Mouse (Mus musculus) urinary bladder, adult 18-20 months (tissue): ENCODE data around the gene Zdhhc6.

Experiments used
- DNase-seq, 2 experiments: peaks; one replicate each; pipeline ENCODE4 v3.0.0; 2022; ENCODE audit warnings: low spot score in 2 of 2, mixed read lengths in 2 of 2

The Zdhhc6 gene

GRCm38 (mm10) chr19:55315452-55316108 is at the start of gene Zdhhc6:
Gene Zdhhc6 (minus strand): TSS chr19:55316032.
- DNase-seq, result peak; percentile 54 to 90

- no peak for DNase-seq
These were observed 46.8 kb upstream of the Zdhhc6 start for GRCm38 (mm10) chr19:55362606-55363005.

GRCm38 (mm10) chr19:55350673-55351378 is 35.0 kb upstream of the Zdhhc6 start:
- no peak for DNase-seq

GRCm38 (mm10) chr19:55348187-55348586 is 32.4 kb upstream of the Zdhhc6 start:
- DNase-seq, result no peak

GRCm38 (mm10) chr19:55343274-55343673 is 27.4 kb upstream of the Zdhhc6 start:
- peak in 1 of 2 experiments; percentile 27 for DNase-seq

GRCm38 (mm10) chr19:55342423-55342822 is 26.6 kb upstream of the Zdhhc6 start:
- peak in 1 of 2 experiments; percentile 17 for DNase-seq

GRCm38 (mm10) chr19:55341377-55341776 is 25.5 kb upstream of the Zdhhc6 start:
- DNase-seq, result no peak

DNA sequence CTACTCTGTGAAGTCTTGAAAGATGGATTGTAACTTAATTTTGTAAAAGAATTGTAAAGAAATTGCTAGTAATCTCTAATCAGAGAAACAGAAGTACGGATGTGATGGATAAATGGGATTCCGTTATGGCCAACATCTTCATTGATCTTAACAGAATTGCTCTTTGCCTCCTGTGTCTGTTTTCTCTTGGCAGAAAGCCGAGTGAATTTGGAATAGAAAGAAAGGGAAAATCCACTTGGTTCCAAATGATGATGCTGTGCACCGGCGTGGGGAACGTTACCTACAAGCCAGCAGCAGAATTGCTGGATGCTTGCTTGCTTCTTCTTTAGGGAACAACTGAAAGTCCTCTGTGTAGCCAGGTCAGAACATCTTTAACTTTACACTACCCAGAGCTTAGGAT is 24.7 kb upstream of the Zdhhc6 start:
- no peak for DNase-seq

- no peak for DNase-seq
These were observed 21.8 kb upstream of the Zdhhc6 start for GRCm38 (mm10) chr19:55337664-55338063.

DNA sequence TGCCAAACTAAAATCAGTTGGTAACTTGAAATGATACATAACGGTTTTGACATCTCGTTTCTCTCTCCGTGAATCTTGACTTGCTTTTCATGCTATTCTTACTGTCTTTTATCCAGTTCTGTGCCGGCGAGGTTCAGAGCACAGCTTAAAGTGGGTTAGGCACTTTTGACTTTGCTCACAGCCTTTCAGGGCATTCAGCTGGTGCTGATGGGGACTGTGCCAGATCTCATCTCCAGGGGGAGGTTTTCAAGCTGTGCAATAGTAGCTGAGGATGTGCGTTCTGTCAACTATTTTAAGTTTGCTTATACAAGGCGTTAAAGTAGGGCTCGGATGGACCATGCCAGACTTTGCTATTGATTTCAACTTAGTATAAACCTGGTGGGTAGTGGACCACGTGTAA is 21.2 kb upstream of the Zdhhc6 start:
- no peak for DNase-seq

DNA sequence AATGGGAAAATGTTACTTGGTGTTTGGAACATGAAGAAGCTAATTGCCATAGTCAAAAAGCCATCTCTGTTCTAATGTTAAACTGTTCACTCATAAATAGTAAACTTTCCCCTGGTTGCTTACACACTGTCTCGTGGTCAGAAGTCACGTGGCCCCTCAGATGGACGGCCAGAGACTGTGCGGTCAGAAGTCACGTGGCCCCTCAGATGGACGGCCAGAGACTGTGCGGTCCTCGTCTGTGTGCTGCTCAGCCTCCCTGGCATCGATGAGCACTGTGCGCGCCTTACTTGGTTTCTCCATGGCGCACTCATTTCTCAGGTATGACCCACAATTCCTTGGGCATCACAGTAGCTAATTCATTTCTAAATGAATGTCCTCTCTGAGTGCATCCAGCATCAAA is 20.6 kb upstream of the Zdhhc6 start:
- no peak for DNase-seq

- DNase-seq, result no peak
These were observed 20.0 kb upstream of the Zdhhc6 start for GRCm38 (mm10) chr19:55335881-55336280.

DNA sequence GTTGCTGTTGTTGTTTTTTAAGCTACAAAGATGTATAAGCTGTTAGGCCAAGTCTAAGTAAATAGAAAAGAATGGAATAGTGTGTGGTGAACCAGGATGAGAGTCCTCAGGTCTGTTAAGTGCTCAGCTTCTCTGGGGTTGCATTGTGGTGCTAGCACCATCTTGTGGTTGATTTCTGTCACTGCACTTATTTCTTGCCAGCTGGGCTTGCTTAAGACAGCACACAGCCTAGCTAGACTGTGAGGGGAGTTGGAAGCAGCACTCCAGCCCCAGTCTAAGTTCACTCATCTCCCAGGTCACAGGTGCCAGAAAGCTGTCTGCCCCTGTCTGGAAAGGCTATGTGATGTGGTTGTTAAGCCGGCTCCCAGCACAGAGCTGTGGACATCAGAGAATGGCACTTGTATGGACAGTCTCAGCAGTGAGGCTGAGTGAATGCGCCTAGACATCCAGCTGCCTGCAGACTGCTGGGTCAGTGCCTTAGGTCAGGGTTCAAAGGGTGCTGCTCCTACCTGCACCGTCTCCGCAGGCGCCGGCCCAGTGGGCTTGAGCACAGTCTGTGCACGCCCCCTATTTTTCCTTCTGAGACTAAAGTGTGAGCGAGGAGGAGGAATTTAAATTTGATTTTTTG is 16.9 kb upstream of the Zdhhc6 start:
- peak; percentile 38 to 43 for DNase-seq

- no peak for DNase-seq
These were observed 15.9 kb upstream of the Zdhhc6 start for GRCm38 (mm10) chr19:55331776-55332175.

DNA sequence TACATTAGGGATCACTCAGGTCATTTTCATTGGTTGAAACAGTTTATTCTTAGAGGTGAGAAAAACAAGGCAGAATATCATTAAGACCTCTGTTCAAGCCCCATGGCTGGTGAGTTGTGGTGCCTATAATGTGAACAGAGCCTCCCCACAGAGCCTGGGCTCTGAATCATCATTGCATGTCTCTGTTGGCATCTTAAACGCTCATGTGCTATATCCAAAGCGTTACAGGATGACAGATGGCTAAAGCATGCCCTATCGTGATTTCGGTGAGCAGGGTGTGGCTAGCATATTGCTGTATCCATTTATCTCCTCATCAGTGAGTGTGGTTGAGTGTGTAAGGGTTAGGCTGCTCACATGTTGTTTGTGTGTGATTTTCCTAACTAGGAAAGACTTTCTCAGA is 11.7 kb upstream of the Zdhhc6 start:
- no peak for DNase-seq

- no peak for DNase-seq
These were observed 6.8 kb upstream of the Zdhhc6 start for GRCm38 (mm10) chr19:55322604-55323003.

DNA sequence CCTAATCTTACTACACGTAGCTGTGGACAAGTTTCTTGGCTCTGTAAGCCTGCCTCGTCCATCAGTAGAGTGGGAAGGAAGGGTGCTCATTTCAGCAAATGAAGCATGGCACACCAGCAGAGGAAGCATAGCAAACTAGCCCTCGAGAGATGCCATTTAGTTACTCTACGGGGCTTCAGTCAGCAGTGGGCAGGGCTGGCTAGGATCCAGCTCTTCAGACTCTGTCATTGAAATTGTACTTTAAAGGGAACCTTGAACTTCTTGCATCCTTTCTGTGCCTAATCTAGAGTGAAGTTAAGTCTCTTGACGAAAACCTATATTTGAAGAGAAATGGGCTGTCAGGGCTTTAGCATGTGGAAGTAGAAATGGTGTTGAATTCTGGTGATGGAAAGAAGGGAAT is 3.7 kb upstream of the Zdhhc6 start:
- no peak for DNase-seq

- no peak for DNase-seq
These were observed 3.2 kb upstream of the Zdhhc6 start for GRCm38 (mm10) chr19:55319036-55319435.

- DNase-seq, result no peak
These were observed 1.1 kb upstream of the Zdhhc6 start for GRCm38 (mm10) chr19:55316901-55317300.

DNA sequence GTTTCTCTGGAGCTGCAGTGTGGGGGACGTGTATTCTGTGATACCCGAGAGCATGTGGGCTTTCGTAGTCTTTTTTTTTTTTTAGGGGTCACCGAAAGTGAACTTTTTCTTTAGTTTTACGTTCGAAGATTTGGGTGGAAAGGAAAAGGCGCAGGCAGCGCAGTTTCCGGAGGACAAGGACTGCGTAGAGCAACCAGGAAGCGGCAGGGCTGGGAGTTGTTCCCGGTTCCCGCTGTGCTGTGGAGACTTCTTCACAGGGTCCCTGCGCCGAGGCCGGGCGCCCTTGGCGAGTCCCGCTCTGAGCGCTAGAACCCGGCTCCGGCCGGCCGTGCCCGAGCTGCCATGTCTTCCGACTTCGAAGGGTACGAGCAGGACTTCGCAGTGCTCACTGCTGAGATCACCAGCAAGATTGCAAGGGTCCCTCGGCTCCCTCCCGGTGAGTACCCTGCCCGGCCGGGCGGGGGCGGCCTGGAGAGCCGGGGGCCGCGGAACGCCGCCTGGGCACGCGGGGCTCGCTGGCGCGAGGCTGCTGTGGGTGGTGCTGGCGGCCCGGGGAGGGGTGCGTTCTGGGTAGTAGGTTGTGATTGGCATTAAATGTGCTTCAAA is 380 bp upstream of the Zdhhc6 start, which contains the start of gene Vti1a:
TSS of gene Vti1a (plus strand) at position 187 of the 606 bp plus-strand sequence.
- peak; percentile 74 to 83 for DNase-seq

GRCm38 (mm10) chr19:55313649-55314048 is 2.2 kb downstream of the Zdhhc6 start:
- no peak for DNase-seq

DNA sequence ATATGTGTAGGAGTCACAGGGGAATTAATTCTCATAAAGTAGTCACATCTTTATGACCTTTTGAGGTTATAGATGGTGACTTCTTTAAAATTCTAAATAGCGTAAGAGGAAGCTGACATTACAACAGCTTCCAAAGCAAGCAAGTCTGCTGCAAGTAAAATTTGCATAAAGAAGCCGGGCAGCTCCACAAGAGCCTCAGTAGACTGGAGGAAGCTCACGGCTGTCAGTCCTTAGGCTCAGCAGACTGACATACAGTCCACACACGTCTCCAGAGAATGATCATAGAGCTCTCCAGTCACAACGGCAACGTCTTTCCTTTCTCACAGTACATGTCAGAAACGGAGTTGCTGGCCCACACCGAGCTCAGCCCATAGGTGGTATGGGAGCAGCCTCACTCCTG is 4.0 kb downstream of the Zdhhc6 start:
- DNase-seq, result no peak
